Mouse (Mus musculus) left cerebral cortex, postnatal 14 days (tissue): Measurements from ENCODE around the gene Parvg. TPM values are rescaled to one million over a fixed set of nuclear protein-coding genes. Genes with fewer than 3 reads are reported as not detected.

ENCODE experiments used
- DNase-seq, 2 experiments: peaks; one replicate each; pipeline ENCODE4 v3.0.0; 2021 to 2022; ENCODE audit warnings: low spot score in 2 of 2, mixed read lengths in 1 of 2
- intact Hi-C: fragments of 180-260 bp; cut with DNase I; formaldehyde crosslinking; loops from one replicate; pipeline ENCODE4 v1.15.1; 2025
- total RNA-seq, 2 experiments: library from RNA; stranded (reverse); gene quantifications; 2 replicates each; pipeline ENCODE4 v1.2.3; 2021

Parvg gene
- total RNA-seq, 2 experiments from 2014 or later = 5.9 to 7.8 TPM

DNA sequence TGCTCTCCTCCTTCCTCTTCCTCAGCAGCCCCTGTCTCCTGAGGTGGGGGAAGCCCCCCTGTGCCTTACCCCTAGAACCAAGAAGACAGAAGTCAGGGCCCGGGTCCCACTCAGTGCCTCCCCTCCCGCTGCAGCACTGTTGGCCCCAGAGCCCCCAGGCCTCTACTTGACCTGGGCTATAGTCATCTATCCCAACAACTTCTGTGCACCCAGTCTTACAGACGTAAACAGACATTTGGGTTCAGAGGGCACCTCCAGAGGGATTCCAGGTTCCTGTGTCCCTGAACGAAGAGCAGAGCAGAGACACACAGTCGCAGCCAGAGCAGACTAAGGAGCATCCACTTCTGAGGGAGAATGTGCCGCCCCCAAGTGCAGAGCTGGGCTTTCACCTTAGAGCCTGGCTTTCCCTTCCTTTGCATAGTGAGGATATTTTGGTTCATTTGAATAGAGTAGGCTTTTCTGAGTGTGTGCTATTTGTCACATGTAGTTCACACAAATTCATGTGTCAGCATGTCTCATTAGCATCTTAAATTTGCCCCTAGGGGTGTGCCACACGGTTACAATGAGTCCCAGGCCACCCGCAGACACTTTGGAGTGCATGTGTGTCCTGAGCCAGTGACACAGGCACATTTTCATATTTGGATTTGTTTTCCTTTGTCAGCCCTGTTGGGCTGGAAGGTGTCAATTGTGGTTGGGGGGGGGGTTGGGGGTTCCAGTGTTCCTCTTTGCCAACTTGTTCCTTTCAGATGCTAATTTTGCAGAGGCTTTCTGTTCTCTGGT, 22.0 kb upstream of the Parvg start:
- intact Hi-C loops = no loop called here
- no peak for DNase-seq

DNA sequence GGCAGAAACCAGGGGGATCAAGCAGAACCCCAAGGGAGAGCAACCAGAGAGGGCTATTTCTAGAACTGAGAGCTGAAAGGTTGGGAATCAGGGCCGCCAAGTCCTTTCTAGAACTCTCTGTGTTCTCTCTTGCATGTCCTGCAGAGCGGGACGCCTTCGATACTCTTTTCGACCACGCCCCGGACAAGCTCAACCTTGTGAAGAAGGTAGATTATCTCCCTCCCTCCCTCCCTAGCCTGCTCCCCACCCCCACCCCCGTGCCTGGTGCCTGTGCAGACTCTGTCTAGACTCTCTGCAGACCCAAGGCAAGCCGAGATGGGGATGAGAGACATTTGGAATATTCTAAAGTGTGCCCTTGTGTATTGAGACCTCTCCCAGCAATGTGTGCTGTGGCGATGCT, 20.6 kb upstream of the Parvg start:
- intact Hi-C loops = no loop called here
- no peak for DNase-seq

DNA sequence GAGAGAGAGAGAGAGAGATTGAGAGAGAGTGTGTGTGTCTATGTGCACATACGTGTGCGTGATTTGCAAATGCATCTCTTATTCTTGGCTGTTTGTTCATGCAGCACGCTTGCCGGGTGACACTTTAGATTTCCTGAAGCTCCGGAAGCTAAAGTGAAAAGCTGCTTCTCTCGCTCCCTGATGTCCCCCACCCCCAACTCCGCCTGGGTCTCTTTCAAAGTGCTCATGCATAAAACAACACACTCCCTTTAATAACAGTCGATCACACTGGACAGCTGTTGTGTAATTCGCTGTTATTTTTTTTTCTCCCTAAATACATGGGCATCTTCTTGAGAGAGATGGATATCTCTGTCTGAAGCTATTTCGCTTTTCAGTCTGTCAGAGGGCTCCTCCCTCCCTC, 18.5 kb upstream of the Parvg start:
- intact Hi-C loops = no loop called here
- no peak for DNase-seq

DNA sequence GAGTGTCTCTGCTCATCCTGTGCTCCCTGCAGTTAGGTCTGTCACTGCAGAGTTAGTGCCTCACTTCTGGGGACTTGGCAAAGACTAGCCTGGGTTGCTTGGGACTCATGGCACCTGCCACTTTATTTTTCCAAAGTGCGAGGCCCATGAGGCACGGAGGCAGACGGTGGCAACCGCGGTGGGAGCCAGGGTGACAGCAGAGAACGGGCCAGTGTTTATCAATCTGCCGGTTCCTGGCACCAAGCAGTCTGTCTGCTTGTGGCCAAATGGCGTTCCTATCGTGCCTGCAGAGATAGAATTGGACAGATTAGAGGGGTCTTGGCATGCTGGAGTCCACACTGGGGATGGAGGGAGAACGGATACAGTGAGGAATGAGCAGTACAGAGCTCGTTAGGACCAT, 13.6 kb upstream of the Parvg start:
- intact Hi-C loops = no loop called here
- DNase-seq = no peak

DNA sequence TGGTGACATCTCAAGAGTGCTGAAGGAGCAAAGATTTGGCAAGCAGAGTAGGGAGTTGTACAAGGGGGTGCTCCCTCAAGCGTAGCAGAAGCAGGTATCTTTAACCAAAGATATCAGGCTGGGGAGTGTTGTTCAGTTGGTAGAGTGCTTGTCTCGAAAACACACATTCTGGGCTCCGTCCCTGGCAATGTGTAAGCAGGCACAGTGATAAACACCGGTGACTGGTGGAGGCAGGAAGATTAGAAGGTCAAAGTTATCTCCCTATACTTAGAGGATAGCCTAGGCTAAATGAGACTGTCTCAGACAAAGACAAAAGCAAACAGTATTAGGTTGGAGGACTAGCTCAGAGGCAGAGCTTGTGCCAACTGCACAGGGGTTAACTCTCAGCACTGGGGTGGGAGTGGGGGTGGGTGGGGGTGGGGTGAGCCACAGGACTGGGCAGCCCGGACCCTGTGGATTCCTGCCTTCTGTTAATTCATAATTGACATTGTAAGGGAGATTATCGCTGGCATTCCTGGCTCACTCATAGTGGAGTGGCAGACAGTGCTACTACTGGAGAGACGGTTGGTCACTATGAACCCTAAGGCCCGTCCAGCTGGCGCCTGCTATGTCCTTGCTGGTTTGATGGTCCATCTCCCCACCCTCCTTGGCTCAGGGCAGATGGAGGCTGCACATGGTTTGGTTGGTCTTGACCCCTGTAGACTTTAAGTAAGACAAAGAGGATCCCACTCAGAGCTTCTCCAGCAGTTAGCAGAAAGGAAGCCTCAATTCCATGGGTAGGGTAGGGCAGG, 12.3 kb upstream of the Parvg start:
- intact Hi-C loops = no loop called here
- no peak for DNase-seq

DNA sequence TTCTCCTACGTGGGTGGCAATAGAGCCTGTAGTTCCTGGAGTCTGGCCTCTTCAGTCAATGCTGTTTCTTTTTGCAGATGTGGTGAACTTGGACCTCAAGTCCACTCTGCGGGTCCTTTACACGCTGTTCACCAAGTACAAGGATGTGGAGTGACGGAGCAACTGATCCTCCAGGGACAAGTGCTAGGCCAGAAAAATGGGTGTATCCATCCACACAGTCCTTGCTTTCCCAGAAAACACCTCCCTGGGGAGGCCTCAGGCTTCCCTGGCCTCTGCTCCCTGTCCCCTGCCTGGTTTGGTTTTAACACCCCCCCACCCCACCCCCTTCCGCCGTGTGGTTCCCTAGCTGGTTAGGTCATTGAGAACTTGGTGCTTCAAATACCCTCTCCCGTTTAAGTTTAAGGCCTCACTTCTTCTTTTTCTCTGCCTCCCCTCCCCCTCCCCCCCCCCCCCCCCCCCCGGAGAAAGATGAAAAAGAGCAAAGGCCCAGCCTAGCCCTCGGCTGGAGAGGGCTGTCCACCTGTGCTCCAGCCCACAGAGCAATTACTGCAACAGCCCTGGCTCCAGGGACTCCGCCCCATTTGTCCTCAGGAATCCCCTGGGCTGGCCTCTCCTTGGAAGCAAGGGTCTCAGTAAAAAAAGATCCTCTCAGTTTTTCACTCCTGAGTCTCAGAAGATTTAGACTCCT, 10.8 kb upstream of the Parvg start:
- DNase-seq = no peak
- intact Hi-C loops = no loop called here

DNA sequence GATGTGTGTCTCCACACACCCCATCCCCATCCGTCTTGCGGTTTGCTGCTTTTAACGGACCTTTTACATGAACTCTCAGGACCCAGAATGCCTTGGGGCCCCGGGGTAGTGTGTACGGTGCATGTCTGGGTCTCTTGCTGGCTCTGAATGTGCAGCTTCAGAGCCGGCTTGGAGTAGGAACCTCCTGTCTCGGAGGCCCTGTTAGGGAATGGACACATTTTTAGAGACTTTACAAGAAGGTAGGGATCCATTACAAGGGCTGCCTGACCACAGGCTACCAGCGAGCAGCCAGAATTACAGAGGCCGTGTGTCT, 10.3 kb upstream of the Parvg start:
- DNase-seq = no peak
- intact Hi-C loops = no loop called here

DNA sequence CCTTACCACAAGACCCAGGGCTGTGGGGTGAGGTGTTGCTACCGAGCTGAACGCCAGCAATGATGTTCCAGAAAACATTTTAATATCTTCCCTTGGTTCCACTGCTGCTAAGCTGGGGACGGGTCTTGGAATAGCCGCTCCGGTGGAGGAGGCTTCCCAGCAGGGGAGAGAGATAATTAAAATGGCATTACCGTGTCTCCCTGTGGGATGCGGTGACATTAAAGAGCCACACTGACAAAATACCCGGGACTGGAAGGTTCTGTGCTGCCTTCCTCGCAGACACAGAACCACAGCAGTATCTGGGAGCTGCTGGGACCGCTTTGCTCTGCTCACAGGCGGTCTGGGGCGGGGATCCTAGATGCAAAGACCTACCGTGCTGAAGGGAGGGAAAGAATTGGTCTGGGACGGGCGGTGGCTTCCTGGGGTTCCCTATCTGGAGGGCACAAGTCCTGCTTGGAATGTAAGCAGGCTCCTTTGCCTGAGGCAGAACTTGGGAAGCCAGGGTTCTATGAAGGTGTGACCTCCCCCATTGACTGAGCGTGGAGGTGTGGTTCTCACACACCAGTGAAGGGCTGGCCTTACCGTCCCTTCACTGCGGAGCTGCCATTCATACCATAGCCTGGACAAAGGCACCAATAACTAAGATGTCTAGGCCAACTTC, 9.3 kb upstream of the Parvg start:
- no peak for DNase-seq
- intact Hi-C loops = no loop called here

DNA sequence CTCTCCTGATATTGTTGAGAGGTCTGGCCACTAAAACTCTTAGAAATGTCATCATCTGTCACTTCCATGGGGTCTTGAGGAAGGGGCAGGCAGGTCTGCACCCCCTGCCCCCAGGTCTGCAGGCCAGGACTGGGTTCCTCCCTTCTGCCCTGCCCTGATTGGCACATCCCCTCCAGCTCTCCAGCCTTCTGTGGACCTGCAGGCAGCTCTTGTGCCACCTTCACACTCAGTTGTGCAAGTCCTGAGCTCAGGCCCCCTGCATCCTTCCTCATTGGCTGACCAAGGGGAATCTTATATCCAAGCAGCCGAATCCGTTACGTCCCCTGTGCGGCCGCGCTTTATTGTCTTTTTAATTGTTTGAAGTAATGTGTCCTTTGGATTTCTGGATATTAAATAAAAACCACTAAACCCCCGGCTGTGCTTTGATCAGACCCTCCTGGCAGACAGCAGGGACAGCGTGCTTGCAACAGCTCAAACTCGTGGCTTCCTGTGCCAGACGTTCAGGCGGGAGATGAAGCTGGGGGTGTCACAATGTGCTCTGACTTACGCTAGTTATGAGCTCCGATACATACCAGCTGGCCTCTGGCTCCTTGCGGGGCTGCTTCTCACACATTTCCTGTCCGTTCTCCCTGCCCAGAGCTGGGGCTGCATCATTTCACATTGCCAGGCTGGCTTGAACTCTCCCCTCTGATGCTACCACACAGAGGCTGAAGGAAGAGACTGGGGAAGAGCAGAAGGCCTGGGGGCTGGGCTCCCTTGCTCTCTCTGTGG, 8.4 kb upstream of the Parvg start:
- intact Hi-C loops = no loop called here

DNA sequence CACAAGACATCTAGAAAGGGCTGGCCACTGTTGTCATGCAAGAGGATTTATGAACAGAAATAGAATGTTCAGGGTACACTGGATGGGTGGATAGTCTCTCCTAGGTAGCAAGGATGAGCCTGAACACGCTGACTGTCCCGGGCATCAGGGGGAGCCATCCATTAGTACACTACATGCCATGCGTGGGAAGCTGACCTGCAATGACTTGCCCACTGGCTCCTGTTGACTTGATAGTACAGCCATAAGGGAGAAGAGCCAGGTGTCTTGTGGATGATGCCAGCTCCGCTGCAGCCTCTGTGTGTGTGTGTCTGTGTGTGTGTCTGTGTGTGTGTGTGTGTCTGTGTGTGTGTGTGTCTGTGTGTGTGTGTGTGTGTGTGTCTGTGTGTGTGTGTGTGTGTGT, 4.4 kb upstream of the Parvg start:
- DNase-seq = no peak
- intact Hi-C loops = no loop called here

More for the DNA sequence above, 8.4 kb upstream of the Parvg start:
- DNase-seq = no peak

DNA sequence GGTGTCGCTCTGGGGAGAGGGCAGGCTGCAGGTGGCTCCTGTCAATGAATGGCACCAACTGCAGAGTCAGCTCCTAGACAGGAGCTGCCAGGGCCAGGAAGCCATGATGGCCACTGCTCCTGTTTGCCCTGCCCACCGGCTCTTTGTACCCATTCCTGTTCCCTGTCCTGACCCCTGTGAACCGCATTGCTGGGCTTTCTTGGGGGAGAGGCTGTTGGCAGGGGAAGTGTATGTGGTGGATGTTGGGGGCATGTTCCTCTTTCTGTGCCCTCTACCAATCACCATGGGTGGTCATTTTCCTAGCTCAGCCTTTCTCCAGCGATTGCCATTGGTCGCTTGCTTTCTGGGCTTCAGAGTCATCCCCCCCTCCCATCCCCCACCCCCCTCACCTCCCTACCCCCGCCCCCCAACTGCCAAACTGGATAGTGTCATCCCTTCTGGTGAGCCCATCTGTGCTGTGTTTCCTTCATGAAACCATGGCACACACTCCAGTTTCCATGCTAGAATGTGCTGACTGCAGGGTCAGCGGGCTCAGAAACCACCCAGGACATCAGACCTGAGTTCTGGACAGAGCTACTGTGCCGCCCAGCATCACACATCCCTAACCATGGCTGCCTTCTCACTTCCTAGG, 2.2 kb upstream of the Parvg start:
- peak in 1 of 2 experiments; percentile 40 for DNase-seq
- intact Hi-C loops = no loop called here

DNA sequence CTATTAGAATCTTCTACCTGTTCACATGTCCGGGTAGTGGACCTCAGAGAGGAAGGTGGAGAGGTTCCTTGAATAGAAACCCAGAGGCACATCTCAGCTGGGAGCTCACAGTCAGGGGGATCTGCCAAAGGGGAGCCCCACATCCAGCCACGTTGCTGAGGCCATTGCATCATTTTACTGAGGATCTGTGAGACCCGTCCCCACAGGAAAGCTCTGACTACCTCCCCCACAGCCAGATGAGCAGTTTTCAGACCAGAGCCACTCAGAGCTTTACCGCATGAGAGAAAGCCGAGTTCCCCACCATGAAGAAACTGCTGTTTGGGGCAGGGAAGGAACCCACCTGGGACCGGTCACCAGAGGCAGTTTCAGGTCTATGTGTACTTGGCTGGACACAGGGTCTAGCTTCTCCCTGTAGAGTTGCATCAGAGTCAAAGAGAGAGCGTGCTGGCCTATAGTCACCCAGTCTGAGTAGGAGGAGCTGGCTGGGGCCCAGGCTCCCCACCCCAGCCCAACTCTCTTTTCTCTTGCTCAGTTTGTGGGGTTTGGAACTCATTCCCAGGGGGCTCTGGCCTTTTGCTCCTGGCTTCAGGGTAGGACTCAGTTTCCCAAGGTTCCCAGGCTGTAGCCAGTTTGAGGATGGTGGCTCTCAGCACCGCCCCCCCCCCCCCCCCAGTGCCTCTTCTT, 1.2 kb downstream of the Parvg start:
- intact Hi-C loops = no loop called here
- no peak for DNase-seq

DNA sequence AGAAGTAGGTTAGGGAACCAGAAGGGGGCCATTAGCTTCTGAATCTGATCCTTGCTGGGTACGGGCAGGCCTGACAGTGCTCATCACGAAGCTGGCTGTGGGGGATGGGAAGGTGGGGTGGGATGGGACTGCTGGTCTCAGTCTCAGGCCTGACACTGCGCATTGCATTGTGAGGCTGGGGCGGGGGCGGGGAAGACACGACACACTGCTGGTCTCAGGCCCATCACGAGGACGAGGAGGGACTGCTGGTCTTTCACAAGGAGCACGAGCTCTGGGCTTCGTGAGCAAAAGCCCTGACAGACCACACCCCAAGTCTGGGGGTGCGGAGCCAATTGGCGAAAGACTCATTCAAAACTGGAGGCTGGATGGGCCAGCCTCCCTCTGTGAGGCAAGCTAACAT, 1.9 kb downstream of the Parvg start:
- DNase-seq = no peak
- intact Hi-C loops = no loop called here

DNA sequence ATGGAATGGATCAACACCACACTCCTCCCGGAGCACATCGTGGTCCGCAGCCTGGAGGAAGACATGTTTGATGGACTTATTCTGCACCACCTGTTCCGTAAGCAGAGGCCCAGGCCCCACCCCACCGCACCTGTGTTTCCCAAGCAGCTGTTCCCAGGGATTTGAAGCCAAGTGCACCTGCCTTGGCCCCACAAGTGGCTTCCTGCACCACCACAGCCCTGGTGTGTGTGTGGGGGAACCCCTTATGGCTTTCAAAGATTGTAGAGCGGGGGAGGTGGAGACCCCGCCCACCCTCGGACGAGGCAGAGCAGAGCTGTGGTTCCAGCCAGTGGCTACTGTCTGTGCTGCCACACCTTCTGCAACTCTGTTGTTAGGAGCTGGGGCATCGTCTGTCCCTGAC, 5.0 kb downstream of the Parvg start:
- intact Hi-C loops = no loop called here
- no peak for DNase-seq

DNA sequence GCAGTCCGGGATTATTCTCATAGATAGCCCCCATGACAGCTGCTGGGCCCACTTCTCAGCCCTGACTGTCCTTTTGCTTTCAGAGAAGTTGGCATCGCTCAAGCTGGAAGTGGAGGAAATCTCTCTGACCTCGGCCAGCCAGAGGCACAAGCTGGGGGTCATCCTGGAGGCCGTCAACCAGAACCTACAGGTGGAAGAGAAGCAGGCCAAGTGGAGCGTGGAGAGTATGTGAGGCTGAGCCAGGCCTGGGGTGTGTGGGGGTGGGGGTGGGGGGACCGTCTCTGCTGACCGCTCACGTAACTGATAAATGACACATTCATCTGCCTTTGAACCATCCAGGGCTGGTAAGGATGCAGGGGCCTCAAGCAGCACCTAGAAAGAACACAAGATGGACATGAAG, 6.1 kb downstream of the Parvg start:
- intact Hi-C loops = no loop called here
- DNase-seq = no peak

DNA sequence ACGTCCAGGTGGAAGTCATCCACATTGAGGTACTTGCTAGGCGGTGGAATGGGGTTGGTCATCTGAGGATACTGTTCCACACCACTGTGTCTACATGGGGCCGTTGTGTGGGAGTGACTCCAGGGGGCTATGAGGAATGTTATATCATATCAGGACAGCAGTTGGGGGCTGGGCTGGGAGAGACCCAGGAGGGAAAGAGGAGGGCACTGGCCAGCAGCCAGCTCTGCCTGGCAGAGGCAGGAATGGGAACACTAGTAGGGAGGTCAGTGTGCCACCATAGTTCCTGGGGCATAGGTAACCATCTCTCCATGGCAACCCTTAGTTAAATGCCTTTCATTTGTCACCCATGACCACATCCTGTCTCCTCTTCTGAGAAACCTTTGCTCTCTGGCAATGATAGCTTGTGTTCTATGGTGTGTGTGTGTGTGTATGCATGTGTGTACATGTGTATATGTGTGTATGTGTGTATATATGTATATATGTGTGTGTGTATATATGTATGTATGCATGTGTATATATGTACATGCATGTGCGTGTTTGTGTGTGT, 7.3 kb downstream of the Parvg start:
- DNase-seq = no peak
- intact Hi-C loops = no loop called here

DNA sequence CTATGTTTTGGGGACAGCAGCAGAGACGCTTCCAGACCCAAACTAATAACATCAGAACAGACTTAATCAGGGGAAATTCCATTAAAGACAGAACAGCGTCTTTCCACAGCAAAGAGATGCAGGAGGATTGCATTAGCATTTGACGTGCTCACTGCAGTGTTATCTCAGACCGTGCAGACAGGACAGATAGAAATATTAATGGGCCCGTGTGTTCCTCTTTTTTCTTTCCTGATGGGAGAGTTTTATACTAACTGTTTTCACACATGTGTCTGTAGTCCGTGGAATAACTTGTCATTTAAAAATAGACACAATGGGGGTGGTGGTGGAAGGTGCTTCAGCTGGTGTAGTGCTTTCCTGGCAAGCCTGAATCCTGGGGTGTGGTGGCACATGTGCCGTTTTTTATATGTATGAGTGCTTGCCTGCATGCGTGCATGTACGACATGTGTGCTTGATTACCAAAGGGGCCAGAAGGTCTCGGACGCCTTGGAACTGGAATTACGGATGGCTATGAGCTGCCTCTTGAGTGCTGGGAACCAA, 12.5 kb downstream of the Parvg start:
- peak in 1 of 2 experiments; percentile 57 for DNase-seq
- intact Hi-C loops = no loop called here

DNA sequence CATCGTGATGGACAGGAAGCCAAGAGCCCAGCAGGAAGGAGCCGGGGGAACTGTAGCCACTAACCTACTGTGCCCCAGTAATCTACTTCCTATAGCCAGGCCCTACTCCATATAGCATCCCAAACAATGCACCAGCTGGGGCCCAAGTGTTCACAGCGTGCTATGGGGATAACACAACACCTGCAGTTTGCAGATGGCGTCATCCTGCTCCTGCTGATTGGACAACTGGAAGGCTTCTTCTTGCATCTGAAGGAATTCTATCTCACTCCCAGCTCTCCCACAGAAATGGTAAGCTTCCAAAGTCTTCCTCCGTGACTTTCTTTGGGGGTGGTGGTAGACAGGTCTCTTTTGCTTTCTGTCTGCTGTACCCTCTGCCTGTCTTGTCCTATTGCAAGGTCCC, 13.8 kb downstream of the Parvg start:
- intact Hi-C loops = no loop called here
- peak; percentile 18 to 43 for DNase-seq
